Mouse (Mus musculus) urinary bladder, postnatal 4 days (tissue): ENCODE measurements around the gene Peli1.

Experiments used
- DNase-seq, 2 experiments: peaks; one replicate each; pipeline ENCODE4 v3.0.0; 2021 to 2022; ENCODE audit warnings: low spot score in 2 of 2

Peli1 gene

DNA sequence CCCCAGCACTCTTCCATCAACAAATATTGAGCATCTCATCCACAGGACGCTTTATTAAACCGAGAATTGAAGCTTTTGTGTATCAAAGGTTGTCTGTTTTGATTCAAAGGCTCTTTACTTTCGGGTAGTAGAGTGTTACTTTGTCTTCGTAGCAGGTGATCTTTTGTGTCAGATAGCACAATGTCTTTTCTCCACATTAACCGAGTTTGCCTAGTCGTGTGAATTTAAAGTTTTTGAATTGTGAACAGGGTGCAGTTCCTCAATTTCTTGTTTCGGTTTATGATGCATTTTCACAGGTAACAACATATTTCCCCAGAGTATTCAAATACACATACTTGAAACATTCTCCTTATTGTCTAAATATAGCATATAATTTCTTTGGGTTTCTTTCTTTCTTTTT is 1.5 kb downstream of the Peli1 start:
- no peak for DNase-seq

DNA sequence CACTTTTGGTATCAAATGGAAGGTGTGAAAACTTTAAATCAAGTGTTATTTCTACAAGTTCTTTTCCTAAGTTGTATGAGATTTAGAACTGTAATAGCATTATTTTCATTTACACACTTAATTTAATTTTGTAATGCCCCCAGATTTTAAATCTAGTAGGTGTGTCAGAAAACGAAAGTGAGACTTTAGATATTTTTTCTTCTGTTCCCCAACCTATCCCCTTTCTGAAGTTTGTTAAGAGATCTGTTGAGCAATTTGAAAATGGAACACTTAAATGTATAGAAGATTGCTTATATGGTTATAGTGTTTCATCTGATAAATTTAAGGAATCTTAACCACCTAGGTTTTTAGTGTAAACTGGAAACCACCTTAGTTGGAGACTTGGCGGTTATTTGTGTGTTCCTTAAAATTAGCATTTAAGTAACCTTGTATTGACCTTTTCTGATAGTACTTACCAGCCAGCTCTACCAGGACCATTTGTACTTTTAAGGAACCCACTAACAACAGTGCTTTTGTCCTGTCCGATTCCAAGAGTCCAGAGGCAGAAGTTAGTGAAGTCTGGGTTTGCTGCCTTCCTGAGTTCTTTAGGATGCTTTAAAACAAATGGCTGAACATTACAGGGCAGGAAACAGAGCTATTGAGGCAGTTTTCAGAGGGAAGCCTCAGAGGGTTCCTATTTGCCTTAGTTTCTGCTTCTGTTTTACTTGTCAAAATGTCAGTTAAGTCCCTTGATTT is 2.2 kb downstream of the Peli1 start:
- DNase-seq: no peak

DNA sequence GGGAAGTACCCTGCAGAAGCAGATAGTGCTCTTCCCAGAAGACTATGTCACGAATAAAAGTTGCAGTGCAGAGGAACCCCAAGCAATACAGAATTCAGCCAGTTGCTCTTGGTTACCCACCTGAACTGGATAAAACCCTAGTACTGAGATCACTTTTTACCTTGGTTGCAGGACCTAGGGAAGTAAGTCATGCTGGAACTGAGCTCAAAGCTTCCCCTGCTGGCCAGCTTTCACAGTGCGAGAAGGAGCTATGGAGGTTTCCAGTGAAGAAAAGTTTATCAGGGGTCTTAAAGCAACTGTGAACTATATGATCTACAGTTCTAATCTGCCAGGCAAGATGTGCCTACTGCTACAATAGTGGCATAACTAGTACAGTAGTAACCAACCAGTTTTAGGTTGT is 5.5 kb downstream of the Peli1 start:
- DNase-seq: no peak

DNA sequence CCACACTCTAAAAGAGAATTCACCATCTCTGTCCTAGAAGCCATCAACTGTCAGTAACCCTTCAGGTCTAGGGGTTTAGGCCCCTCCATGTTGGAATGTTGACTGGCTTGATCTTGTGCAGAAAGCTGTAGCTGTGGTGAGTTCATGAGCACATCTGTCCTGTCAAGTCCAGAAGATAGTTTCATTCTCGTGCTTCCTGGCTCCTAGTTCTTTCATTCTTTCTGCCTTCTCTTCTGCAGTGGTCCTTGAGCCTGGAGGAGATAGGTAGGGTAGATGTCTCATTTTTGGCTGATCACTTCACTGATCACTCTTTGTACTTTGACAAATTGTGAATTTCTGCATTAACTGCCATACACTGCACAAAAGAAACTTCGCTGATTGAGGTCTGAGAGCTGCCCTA is 7.4 kb downstream of the Peli1 start:
- DNase-seq: no peak

GRCm38 (mm10) chr11:21100704-21101103 is 9.6 kb downstream of the Peli1 start:
- DNase-seq: no peak

DNA sequence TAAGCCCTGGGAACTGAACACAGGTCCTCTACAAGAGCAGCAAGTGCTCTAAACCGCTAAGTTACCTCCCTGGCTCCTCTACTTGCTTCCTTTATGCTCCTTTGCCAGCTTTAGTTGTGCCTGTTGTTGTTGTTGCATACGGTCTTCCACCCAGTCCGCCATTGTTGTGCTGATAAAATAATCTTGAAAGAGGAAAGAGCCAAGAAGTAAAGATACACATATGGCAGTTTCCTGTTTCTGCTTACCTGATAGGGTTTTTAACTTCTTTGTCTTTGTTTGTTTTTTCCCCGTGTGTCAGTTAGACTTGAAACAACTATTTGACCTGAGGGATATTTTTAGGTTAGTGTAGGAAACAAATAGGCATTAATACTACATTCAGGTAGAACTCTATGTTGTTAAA is 10.2 kb downstream of the Peli1 start:
- no peak for DNase-seq

- DNase-seq: no peak
Observed at GRCm38 (mm10) chr11:21102273-21103005, 11.3 kb downstream of the Peli1 start.

DNA sequence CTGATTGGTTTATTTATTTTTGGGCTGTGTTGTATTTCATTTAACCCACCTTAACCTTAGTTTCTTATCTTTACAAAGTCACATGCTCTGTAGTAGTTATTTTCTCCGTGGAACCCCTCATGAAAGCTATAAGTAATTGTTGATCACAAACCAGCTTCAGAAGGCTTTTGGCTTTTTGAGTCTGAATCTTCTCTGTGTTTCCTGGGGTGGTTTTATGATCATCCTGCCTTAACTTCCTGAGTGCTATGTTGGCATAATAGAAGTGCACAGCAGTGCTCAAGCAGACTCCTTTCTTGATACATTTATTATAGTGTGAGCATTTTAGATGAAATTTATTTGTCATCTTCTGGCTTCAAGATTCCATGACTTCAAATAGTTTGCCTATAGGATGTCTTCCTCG is 12.1 kb downstream of the Peli1 start:
- no peak for DNase-seq

GRCm38 (mm10) chr11:21105393-21105792 is 14.3 kb downstream of the Peli1 start:
- no peak for DNase-seq

DNA sequence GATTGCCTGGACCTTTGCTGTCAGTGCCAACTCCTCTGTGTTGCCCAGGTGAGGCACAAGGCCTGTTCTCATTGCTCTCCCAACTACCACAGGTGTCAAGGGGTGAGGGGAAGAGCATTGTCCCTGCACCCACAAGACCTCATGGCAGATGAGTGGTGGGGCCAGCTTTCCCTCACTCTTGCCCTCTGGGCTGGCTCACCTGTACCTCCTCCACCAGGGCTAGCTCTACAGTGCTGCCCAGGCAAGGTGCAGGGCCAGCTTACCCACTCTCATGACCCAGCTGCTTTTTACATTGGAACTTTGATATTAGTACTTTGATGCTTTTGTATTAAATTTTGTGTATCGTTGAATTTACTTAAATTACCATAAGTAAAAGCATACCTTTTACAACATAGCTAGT is 16.0 kb downstream of the Peli1 start:
- no peak for DNase-seq

DNA sequence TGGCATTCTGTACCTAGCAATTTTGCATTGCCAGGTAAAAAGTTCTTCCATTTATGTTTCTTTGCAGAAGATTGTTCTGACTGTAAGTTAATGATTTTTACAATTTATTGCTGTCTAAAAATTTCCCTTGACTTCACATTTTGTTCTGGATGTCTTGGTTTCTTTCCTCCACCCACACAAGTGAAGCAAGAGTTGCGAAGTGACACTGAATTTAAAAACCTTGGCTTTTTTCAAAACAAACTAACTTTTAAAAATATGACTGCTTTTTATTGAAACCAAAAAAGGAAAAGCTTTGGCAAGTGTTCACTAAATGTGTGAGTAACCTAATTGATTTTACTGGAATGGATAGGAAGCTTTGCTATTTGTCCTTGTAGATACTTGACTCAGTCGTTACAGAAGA is 18.2 kb downstream of the Peli1 start:
- DNase-seq: no peak

DNA sequence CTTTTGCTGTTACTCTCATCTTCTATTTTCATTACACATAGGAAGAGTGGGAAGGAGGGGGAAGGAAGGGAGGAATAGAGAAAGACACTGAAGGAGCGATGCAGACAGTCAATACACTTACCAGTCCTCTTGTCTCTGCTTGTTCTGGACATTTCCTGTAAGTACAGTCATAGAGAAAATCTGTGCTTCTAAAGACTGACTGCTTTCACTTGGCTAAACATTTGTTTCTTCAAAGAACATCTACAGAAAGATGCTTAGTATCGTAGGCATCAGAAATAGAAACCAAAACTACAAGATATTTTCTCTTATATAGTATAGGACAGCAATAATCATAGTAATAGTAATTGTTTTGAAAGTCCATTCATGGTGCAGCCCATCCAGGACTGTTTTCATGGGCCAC is 23.4 kb downstream of the Peli1 start:
- DNase-seq: no peak

- DNase-seq: no peak
Observed at GRCm38 (mm10) chr11:21115804-21116203, 24.7 kb downstream of the Peli1 start.

- DNase-seq: no peak
Observed at GRCm38 (mm10) chr11:21116623-21117295, 25.7 kb downstream of the Peli1 start.

GRCm38 (mm10) chr11:21121737-21122136 is 30.6 kb downstream of the Peli1 start:
- no peak for DNase-seq

GRCm38 (mm10) chr11:21122399-21122798 is 31.3 kb downstream of the Peli1 start:
- no peak for DNase-seq

DNA sequence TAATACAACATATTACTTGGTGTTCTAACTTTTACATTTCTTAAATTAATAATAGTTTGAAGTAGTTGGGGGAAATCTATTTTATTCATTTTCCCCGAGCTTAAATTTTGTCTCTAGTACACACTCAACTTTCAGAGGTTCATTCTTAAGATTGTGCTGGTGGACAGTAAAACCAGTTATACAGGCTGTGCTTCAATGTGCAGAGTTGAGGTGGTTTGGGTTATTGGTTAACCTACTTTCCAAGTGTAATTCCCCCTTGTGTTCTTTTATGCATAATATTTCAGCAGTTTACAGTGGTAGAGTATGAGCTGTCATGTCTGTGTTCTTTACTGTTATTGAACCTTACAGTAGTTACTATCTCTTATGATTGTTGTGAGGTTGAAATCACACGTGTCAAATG is 40.6 kb downstream of the Peli1 start:
- DNase-seq: no peak

DNA sequence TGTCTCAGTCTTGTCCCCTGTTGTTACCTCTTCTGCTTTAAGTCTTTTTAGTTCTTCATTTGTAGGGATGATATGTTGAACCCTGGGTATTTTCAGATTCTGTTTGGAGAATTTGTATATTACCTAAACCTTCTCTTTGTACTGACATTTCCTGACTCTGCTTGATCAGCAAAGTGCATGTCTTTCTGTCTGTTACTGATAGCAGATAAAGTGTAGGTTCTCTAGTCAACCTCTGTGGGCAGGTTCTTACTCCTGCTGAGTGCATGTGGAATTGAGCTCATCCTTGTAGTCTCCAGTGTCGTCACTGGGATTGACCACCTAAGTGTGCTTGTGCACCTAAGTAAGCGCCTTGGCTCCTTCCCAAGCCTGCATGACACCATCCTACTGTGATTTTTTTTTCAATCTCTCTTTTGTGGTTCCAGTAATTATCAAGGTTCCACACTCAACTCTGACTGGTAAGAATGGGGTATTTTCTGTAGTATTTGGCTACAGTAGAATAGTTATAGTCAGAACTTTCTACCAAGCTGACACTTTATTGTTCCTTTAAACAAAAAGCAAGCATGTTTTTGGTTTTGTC is 43.9 kb downstream of the Peli1 start:
- no peak for DNase-seq

DNA sequence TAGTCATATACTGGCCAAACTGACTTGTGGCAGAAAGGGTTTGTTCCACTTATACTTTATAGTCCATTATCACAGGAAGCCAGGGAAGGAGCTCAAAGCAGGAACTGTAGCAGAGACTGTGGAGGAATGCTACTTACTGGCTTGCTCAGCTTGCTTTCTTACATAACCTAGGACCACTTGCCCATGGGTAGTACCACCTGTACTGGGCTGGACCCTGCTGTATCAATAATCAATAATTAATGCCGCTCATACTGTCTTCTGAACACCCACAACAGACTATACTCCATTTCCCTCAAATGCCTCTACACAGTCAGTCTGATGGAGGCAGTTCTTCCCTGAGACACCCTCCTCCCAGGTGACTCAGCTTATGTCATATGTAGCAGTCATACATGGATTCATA is 48.4 kb downstream of the Peli1 start:
- DNase-seq: no peak

DNA sequence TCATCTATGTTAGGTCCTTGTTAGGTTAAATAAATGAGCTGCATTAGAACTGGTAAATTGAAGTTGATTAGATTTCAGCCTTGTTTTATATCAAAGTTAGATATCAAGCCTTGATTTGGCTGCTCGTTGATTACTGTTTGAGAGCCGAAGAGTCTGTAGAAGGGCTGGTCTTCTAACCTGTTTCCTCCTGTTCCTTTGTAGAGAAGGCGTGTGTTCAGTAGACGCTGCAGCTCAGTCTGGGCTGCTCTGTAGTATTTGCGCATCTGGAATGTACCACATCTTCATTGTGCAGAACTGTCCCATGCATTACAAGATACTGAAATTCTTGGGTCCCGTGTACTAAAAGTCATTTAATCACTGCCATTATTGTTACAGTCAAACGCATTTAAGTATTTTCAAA is 50.2 kb downstream of the Peli1 start:
- DNase-seq: no peak

DNA sequence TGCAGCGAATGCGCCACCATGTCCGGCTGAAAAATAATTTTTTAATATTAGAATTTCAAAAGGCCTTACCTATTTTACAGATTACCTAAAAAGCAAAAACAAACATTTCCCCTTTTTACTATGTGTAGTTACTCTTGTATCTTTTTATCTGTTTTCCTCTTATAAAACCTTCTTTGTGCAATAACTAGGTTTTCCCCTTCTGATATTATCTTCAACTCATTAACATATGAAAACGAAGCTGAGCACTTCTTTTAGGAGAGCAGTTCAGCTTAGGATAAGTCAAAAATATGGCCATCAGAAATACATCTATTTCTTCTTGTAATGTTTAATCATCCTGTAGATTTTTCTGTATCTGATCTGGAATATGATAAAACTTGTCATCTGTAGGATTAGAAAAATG is 50.7 kb downstream of the Peli1 start:
- DNase-seq: no peak

- no peak for DNase-seq
Observed at GRCm38 (mm10) chr11:21149476-21149875, 58.4 kb downstream of the Peli1 start.

- no peak for DNase-seq
Observed at GRCm38 (mm10) chr11:21150316-21150715, 59.2 kb downstream of the Peli1 start.
